Mouse (Mus musculus): ENCODE measurements around the gene Hps4. TPM values are rescaled to one million over a fixed set of nuclear protein-coding genes. Genes with fewer than 3 reads are reported as not detected.

The Hps4 gene
- polyA plus RNA-seq, 1 experiment from 2014 or later, result 18.5 TPM

DNA sequence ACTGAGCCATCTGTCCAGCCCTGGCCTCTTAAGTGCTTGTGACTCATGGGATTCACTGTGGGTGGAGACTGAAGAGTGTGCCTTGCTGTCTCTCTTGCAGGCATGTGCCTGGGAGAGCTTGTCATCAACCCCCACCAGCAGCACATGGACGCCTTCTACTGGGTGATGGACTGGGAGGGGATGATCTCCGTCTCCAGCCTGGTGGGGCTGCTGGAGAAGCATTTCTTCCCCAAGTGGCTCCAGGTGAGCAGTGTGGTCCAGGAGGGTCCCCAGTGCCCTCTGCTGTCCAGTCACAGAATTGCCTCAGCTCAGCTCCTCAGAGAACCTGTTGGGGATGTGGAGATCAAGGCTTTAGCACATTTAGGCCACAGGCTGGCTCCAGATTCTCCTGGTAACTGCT, 7.4 kb upstream of the Hps4 start:
- H3K4me2 ChIP-seq (ENCODE audit: low read length), result no peak overlapping the region
- no peak overlapping the region for H3K27ac ChIP-seq (replicated peaks in 1 of 2; ENCODE audit: control insufficient read depth in 1 of 2, insufficient read depth in 1 of 2, low read depth in 2 of 2, low read length in 2 of 2)
- no peak for ATAC-seq (ENCODE audit: insufficient number of reproducible peaks, insufficient read depth, low FRiP score, low read depth)
- no peaks in the 10 kb centered on the region for H3K4me1 ChIP-seq (ENCODE audit: control insufficient read depth in 2 of 2, insufficient read depth in 2 of 2, low read length in 2 of 2)
- no peaks in the 10 kb centered on the region for H3K27me3 ChIP-seq (ENCODE audit: control insufficient read depth, insufficient read depth, low read length)
- H3K9ac ChIP-seq (ENCODE audit: low read length), result no peak overlapping the region
- peaks cover 92% of the 10 kb centered on the region for H3K36me3 ChIP-seq (ENCODE audit: control insufficient read depth, insufficient read depth, low read length)
- H3K9me3 ChIP-seq (ENCODE audit: control insufficient read depth, low read length), result no peaks in the 10 kb centered on the region
- 20% methylated on average over 2 of the region's 2 CpGs for whole genome bisulfite sequencing
- H3K4me3 ChIP-seq (ENCODE audit: control insufficient read depth in 1 of 2, insufficient read depth in 1 of 2, low read depth in 1 of 2, low read length in 2 of 2), result no peak overlapping the region

DNA sequence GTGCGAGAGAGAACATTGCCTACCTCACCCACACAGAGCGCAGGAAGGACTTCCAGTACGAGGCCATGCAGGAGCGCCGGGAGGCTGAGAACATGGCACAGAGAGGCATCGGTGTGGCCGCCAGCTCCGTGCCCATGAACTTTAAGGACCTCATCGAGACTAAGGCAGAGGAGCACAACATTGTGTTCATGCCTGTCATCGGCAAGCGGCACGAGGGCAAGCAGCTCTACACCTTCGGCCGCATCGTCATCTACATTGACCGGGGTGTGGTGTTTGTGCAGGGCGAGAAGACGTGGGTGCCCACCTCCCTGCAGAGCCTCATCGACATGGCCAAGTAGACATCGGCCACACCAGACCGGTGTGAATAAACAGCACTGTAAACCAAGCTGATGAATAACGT, 5.9 kb upstream of the Hps4 start:
- ATAC-seq (ENCODE audit: insufficient number of reproducible peaks, insufficient read depth, low FRiP score, low read depth), result no peak
- Histone ChIP-seq H3K9me3 (ENCODE audit: control insufficient read depth, low read length) (no peaks in the 10 kb centered on the region), H3K4me1 (ENCODE audit: control insufficient read depth in 2 of 2, insufficient read depth in 2 of 2, low read length in 2 of 2) (peaks cover 0 to under 1% of the 10 kb centered on the region in 2 experiments; a peak in 1 of 4 replicates), H3K27ac (replicated peaks in 1 of 2; ENCODE audit: control insufficient read depth in 1 of 2, insufficient read depth in 1 of 2, low read depth in 2 of 2, low read length in 2 of 2) (no peak overlapping the region), H3K4me3 (ENCODE audit: control insufficient read depth in 1 of 2, insufficient read depth in 1 of 2, low read depth in 1 of 2, low read length in 2 of 2) (no peak overlapping the region), H3K4me2 (ENCODE audit: low read length) (no peak overlapping the region), H3K27me3 (ENCODE audit: control insufficient read depth, insufficient read depth, low read length) (no peaks in the 10 kb centered on the region), H3K36me3 (ENCODE audit: control insufficient read depth, insufficient read depth, low read length) (peaks cover 76% of the 10 kb centered on the region), H3K9ac (ENCODE audit: low read length) (no peak overlapping the region)
- WGBS, result 95% methylated on average over 22 of the region's 22 CpGs

DNA sequence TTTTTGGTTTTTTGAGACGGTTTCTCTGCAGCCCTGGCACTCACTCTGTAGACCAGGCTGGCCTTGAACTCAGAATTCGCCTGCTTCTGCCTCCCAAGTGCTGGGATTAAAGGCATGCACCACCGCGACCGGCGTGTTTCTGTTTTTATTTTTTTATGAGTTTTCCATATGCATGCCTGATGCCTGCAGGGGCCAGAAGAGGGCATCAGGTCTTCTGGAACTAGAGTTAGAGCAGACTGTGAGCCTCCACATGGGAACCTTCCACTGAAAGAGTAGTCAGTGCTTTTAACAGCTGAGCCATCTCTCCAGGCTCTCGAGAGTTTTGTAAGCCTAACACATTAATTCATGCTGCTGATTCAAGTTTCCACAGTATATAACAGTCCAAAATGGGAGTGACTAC, 3.7 kb upstream of the Hps4 start:
- Histone ChIP-seq H3K9ac (ENCODE audit: low read length) (no peak overlapping the region), H3K27me3 (ENCODE audit: control insufficient read depth, insufficient read depth, low read length) (no peaks in the 10 kb centered on the region), H3K4me1 (ENCODE audit: control insufficient read depth in 2 of 2, insufficient read depth in 2 of 2, low read length in 2 of 2) (peaks cover 0 to 6% of the 10 kb centered on the region in 2 experiments; a peak in 3 of 4 replicates), H3K9me3 (ENCODE audit: control insufficient read depth, low read length) (no peaks in the 10 kb centered on the region), H3K4me2 (ENCODE audit: low read length) (no peak overlapping the region), H3K4me3 (ENCODE audit: control insufficient read depth in 1 of 2, insufficient read depth in 1 of 2, low read depth in 1 of 2, low read length in 2 of 2) (no peak overlapping the region), H3K36me3 (ENCODE audit: control insufficient read depth, insufficient read depth, low read length) (peaks cover 55% of the 10 kb centered on the region), H3K27ac (replicated peaks in 1 of 2; ENCODE audit: control insufficient read depth in 1 of 2, insufficient read depth in 1 of 2, low read depth in 2 of 2, low read length in 2 of 2) (no peak overlapping the region)
- no peak for ATAC-seq (ENCODE audit: insufficient number of reproducible peaks, insufficient read depth, low FRiP score, low read depth)
- 62% methylated on average over 7 of the region's 7 CpGs for WGBS

DNA sequence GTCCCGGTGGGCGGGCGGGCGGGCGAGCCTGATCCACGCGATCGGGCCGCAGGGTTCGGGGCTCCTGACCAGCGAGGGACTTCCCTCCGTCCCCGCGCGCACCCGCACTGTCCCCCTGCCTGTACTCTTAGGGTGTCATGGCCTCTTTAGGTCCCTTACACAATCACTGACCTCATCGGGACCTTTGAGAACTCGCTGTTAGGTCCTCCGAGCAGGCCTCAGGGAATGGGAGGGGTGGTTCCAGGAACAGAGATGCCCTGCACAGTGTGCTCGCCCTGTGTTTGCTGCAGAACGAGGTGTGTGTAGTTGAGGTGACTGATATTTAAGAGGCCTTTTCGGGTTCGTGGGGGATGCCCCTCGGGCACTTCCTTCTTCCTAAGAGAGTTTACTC, 317 bp downstream of the Hps4 start:
- Histone ChIP-seq H3K9me3 (ENCODE audit: control insufficient read depth, low read length) (no peaks in the 10 kb centered on the region), H3K36me3 (ENCODE audit: control insufficient read depth, insufficient read depth, low read length) (peaks cover 44% of the 10 kb centered on the region), H3K9ac (ENCODE audit: low read length) (peak overlapping the region; percentile 84), H3K27me3 (ENCODE audit: control insufficient read depth, insufficient read depth, low read length) (no peaks in the 10 kb centered on the region), H3K4me2 (ENCODE audit: low read length) (peak overlapping the region; percentile 78), H3K4me3 (ENCODE audit: control insufficient read depth in 1 of 2, insufficient read depth in 1 of 2, low read depth in 1 of 2, low read length in 2 of 2) (peak overlapping the region; percentile 75 to 97), H3K4me1 (ENCODE audit: control insufficient read depth in 2 of 2, insufficient read depth in 2 of 2, low read length in 2 of 2) (peaks cover 0 to 6% of the 10 kb centered on the region in 2 experiments; a peak in 3 of 4 replicates), H3K27ac (replicated peaks in 1 of 2; ENCODE audit: control insufficient read depth in 1 of 2, insufficient read depth in 1 of 2, low read depth in 2 of 2, low read length in 2 of 2) (peak overlapping the region; percentile 19 to 60; a peak in 3 of 4 replicates)
- WGBS, result under 1% methylated on average over 24 of the region's 24 CpGs
- ATAC-seq (ENCODE audit: insufficient number of reproducible peaks, insufficient read depth, low FRiP score, low read depth), result no peak; the same call in 1 of the 2 replicates

DNA sequence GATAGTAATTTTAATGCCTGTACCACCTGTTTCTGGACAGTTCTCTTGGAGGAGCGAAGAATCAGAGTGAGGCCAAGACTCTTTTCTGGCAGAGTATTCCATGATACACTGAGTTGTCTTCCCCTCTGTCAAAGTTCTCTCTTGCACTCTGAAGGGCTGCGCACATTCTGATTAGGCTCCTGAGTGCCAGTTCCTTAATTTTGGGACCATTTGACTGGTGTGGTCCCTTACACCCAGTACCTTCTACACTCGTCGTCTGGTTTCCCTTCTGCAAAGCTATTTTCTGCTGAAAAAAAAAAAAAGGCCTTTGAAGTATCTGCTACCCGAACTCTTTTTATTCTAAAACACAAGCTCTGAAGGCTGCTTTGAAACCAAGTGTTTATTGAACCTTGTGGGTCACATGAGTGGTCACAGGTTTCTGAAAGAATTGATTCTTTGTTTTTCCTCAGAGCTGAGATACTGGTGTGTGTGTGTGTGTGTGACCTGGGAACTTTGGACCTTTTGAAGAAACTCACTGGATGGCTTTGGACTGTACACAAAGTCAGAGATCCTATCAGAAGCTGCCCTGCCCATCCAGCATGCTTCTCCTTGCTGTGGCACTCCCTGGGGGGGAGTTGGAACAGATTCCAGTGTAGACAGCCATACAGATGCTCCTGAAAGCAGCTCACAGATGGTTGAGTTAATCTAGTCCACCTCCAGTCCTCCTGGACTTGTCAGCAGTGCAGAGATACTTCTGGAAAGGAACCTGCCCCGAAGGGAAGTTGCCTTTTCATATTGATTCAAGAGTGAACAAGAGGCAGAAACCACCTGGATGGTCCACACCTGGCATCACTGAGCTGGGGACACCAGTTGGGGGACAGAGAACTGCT, 1.4 kb downstream of the Hps4 start:
- no peak overlapping the region for H3K27ac ChIP-seq (replicated peaks in 1 of 2; ENCODE audit: control insufficient read depth in 1 of 2, insufficient read depth in 1 of 2, low read depth in 2 of 2, low read length in 2 of 2)
- H3K4me3 ChIP-seq (ENCODE audit: control insufficient read depth in 1 of 2, insufficient read depth in 1 of 2, low read depth in 1 of 2, low read length in 2 of 2), result no peak overlapping the region
- WGBS, result 78% methylated on average over 6 of the region's 6 CpGs
- no peak overlapping the region; the same call in 1 of the 2 replicates for H3K4me2 ChIP-seq (ENCODE audit: low read length)
- H3K9ac ChIP-seq (ENCODE audit: low read length), result no peak overlapping the region
- no peaks in the 10 kb centered on the region for H3K27me3 ChIP-seq (ENCODE audit: control insufficient read depth, insufficient read depth, low read length)
- H3K9me3 ChIP-seq (ENCODE audit: control insufficient read depth, low read length), result no peaks in the 10 kb centered on the region
- no peak for ATAC-seq (ENCODE audit: insufficient number of reproducible peaks, insufficient read depth, low FRiP score, low read depth)
- peaks cover 45% of the 10 kb centered on the region for H3K36me3 ChIP-seq (ENCODE audit: control insufficient read depth, insufficient read depth, low read length)
- peaks cover 0 to 6% of the 10 kb centered on the region in 2 experiments; a peak in 3 of 4 replicates for H3K4me1 ChIP-seq (ENCODE audit: control insufficient read depth in 2 of 2, insufficient read depth in 2 of 2, low read length in 2 of 2)

DNA sequence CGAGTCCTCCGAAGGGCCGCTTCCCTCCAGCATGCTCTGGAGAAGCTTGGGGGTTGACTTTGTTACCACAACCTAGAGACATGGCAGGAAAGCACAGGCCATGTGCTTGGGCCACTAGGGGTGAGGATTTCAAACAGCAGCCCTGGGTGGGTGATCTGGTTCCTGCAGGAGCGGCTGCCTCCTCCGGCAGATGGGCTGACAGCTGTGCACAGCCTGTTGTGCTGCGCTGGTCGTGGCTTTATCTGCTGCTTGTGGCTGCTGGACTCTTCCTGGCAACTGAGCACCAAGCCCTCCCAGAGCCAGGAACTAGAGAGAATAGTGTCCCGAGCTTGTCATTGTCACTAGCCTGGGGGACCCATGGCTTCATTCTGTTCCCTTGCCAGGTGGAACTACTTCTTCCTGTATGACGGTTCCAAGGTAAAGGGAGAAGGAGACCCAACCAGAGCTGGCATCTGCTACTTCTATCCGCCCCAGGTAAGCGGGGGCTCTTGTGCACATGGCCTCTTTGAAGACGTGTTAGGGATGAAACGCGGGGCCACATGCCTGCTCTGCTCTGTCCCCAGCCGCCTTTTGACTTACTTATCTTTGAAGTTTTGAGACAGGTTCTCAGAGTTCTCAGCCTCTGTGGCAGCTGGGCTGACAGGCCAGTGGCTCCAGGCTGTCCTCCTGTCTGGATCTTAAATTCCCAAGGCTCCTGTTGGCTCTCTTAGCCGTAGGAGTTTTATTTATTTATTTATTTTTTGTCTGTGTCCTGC, 3.5 kb downstream of the Hps4 start:
- Histone ChIP-seq H3K4me3 (ENCODE audit: control insufficient read depth in 1 of 2, insufficient read depth in 1 of 2, low read depth in 1 of 2, low read length in 2 of 2) (no peak overlapping the region), H3K4me2 (ENCODE audit: low read length) (no peak overlapping the region), H3K36me3 (ENCODE audit: control insufficient read depth, insufficient read depth, low read length) (peaks cover 59% of the 10 kb centered on the region), H3K4me1 (ENCODE audit: control insufficient read depth in 2 of 2, insufficient read depth in 2 of 2, low read length in 2 of 2) (peaks cover 0 to 6% of the 10 kb centered on the region in 2 experiments; a peak in 3 of 4 replicates), H3K27me3 (ENCODE audit: control insufficient read depth, insufficient read depth, low read length) (no peaks in the 10 kb centered on the region), H3K9me3 (ENCODE audit: control insufficient read depth, low read length) (no peaks in the 10 kb centered on the region), H3K9ac (ENCODE audit: low read length) (no peak overlapping the region), H3K27ac (replicated peaks in 1 of 2; ENCODE audit: control insufficient read depth in 1 of 2, insufficient read depth in 1 of 2, low read depth in 2 of 2, low read length in 2 of 2) (no peak overlapping the region)
- no peak for ATAC-seq (ENCODE audit: insufficient number of reproducible peaks, insufficient read depth, low FRiP score, low read depth)
- 83% methylated on average over 16 of the region's 16 CpGs for WGBS

DNA sequence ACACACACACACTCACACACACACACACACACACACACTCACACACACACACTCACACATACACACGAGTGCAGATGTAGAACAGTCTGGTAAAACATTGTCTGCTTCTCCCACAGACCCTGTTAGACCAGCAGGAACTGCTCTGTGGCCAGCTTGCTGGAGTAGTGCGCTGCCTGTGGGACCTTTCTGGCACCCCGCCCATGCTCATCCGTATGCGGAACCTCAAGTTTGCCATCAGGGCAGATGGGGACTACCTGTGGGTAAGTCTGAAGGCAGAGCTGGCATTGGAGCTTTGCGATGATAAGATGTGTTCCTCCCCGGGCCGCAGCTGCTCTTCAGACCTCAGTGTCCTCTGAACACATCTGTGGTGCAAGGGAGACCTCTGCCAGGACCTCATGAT, 6.3 kb downstream of the Hps4 start:
- 86% methylated on average over 8 of the region's 8 CpGs for WGBS
- ATAC-seq (ENCODE audit: insufficient number of reproducible peaks, insufficient read depth, low FRiP score, low read depth), result no peak
- Histone ChIP-seq H3K9me3 (ENCODE audit: control insufficient read depth, low read length) (no peaks in the 10 kb centered on the region), H3K9ac (ENCODE audit: low read length) (no peak overlapping the region), H3K27ac (replicated peaks in 1 of 2; ENCODE audit: control insufficient read depth in 1 of 2, insufficient read depth in 1 of 2, low read depth in 2 of 2, low read length in 2 of 2) (no peak overlapping the region), H3K4me2 (ENCODE audit: low read length) (no peak overlapping the region), H3K36me3 (ENCODE audit: control insufficient read depth, insufficient read depth, low read length) (peaks cover 76% of the 10 kb centered on the region), H3K4me1 (ENCODE audit: control insufficient read depth in 2 of 2, insufficient read depth in 2 of 2, low read length in 2 of 2) (no peaks in the 10 kb centered on the region), H3K4me3 (ENCODE audit: control insufficient read depth in 1 of 2, insufficient read depth in 1 of 2, low read depth in 1 of 2, low read length in 2 of 2) (no peak overlapping the region), H3K27me3 (ENCODE audit: control insufficient read depth, insufficient read depth, low read length) (no peaks in the 10 kb centered on the region)
